Mouse (Mus musculus): ENCODE measurements at regions not wholly inside any gene's neighbourhood (a gene's known extent, or its start where the extent isn't known, plus 50 kb on each side); places are given as distances from the start of the nearest gene placed in this dataset.
A peak's percentile ranks its signal among the peaks of the same experiment; 100 is the strongest.

DNA sequence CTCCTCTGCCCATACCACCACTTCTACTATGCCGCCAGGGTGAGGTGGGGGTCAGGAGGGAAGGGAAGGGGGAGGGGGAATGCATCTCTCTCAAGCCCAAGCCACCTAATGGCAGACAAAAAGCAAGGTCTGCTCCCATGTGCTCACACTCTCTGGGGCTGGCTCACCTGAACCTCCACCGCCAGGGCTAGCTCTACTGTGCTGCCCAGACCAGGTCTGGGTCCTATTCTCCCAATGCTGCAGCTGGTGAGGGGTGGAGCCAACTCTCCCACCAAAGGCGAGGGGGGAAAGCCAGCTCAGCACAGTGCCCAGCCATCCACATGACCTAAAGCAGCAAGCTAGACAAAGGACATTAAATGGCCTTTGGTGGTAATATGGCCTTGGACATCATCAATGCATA is 158.6 kb downstream of the Chic2 start:
- DNase-seq (ENCODE audit: extremely low spot score): no peak

DNA sequence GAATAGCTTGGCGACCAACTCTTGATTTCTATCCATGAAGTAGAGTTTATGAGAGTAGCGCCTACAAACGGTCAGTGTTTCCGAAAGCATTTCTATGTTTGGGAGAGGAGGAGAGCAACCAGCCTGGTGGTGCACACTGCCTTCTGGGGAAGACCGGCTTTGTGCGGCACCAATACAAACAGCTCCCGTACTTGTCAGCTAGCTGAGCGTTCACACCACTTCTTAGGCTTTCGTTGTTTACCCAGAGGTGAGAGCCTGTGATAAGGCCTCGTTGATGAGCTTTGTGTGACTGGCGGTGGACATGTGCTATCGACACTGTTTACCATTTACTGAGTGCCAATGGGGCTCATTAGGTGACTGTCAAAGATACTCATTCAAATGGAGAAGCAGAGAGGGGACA is 162.0 kb downstream of the Chic2 start:
- no peak for DNase-seq (ENCODE audit: extremely low spot score)

DNA sequence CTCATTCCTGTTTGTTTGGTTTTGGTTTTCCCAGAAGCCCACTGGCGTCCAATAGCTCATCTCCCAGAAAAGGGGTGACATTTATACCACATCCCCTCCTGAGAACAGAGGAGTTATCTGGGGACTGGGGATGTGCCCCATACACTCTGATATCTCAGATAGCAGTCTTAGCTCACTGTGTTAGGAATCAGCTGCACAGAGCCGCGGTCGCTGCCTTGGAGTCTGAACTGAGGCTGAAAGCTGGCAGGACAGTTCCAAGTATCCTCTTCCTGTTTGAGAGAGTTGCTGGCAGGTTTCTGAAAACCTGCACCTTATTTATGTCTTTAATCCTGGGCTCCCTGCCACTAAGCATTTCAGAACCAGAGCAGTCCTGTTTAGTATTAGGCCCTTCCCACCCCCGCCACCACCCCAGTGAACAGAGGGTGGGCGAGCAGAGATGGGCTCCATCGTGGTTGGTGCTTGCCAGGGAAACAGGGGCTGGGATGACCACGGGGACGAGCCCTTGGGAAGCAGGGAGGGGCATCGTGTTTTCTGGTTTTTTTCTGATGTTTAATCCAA is 163.8 kb downstream of the Chic2 start:
- no peak for DNase-seq (ENCODE audit: extremely low spot score)

DNA sequence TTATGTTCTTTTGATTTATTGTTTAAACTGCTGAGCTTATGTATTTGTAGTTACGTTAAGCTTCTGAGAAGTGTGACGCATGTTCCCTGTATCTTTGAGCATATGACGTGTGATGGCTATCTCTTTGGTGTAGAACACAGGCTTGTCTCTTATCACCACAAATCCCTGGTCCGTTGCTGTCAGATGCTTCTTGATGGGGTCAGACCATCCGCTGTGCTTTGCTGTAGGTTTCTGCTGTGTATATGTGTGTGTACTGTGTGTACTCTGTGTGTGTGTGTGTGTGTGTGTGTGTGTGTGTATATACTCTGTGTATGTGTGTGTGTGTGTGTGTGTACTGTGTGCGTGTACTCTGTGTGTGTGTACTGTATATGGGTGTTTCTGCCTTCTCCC is 164.5 kb downstream of the Chic2 start:
- DNase-seq (ENCODE audit: extremely low spot score): no peak

DNA sequence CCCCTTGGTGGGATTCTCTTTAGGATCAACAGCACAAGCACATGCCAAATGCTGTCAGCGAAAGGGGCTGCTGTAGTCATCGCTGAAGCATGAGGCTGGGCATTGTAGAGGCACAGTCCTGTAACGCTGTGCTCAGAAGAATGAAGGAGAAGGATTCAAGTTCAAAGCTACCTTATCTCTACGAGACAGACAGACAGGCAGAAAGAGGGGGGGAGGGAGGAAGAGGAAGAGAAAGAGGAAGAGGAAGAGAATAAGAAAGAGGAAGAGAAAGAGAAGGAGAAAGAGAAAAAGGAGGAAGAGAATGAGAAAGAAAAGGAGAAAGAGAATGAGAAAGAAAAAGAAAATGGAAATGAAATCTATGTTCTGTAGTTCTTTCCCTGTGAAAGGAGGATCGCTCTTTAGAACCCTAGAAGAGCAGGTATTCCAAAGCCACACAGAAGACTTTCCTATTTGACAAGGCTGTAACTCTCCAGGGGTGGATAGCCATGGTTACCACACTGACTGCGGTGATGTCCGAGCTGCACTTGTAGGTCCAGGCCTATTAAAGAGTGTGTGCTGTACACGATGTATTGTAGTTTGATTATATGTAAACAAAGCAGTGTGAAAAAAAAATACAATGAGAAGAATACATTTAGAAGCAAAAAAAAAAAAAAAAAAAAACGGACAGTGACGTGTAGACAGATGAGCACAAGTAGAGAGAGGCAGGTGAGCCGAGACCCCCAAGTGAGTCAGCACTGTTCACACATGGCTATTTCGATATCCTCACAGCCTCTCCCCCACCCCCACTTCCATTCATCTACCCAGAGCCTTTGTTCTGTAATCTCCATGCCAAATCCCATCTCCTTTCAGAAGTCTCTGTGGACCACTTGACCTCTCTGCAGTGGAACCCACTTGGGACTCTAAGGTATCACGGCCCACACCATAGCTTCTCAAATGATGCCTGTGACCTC is 165.2 kb downstream of the Chic2 start:
- no peak for DNase-seq (ENCODE audit: extremely low spot score)

DNA sequence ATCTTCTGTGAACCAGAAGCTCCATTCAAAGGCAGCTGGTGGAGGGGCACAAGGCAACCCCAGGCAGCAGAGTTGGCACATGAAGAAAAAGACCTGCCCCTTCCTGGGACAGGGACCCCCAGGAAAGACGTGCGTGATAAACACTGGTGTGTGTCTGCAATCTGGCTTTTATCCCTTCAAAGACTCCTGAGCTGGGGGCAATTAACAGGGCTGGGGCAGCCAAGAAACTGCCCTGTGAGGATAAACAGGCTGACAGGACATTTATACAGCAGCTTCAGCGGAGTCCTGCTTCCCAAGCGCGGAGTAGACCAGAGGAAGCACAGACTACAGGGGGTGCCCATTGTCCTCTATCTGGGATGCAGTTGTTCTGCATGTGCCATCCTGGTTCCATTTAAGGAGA is 167.0 kb downstream of the Chic2 start:
- DNase-seq (ENCODE audit: extremely low spot score): no peak

DNA sequence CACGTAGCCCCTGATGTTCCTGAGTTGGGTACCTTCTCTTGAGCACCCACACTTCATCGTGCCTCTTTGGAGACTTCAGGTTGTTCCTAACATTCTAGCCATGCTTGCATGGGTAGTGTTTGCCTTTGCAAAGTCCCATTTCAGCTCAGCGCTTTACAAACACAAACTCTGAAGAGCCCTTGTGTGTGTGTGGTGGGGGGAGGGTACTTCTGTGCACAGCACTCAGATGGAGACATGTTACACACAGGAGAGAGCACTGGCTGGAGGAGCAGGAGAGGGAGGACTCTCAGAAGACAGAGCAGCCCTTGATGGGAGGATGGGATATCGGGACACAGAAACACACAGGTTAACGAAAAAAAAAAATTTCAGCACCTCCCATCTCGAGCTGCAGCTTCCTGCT is 167.4 kb downstream of the Chic2 start:
- no peak for DNase-seq (ENCODE audit: extremely low spot score)

DNA sequence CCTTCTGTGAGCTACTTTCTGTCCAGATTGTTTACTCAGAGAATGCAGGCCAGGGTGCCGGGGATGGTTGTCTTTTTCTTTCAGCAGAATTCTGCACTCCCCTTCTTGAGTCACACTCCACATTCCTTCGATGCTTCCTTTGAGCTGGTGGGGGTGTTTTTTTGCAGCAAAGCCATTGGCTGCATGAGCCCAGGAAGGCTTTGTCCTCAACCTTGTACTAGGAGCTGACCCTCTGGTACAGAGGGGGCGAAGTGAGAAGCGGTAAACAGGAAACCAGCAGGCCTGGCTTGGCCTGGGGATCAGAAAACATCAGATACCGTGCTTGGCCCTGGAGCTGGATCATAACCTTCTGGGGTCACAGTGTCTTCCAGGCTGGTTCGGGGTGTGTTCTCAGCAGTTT is 169.9 kb downstream of the Chic2 start:
- peak; percentile 50 for DNase-seq (ENCODE audit: extremely low spot score)

DNA sequence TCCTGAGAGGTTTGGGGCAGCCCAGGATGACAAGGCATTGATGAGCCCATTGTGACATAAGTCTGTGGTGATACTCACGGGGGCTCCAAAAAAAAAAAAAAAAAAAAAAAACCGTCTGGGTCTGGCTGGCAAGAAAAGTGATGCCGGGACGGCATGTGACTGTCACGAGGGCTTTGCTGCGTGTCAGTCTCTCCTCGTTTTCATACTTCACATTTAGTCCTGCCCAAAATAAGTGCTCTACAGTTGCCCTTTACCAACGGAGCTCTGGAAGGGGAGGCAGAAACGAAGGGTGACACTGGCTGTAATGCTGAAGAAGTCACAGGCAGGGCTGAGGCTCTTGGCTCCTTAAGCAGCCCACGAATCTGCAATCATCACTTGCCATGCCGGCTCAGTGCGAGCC is 167.9 kb upstream of the Lnx1 start:
- no peak for DNase-seq (ENCODE audit: extremely low spot score)

DNA sequence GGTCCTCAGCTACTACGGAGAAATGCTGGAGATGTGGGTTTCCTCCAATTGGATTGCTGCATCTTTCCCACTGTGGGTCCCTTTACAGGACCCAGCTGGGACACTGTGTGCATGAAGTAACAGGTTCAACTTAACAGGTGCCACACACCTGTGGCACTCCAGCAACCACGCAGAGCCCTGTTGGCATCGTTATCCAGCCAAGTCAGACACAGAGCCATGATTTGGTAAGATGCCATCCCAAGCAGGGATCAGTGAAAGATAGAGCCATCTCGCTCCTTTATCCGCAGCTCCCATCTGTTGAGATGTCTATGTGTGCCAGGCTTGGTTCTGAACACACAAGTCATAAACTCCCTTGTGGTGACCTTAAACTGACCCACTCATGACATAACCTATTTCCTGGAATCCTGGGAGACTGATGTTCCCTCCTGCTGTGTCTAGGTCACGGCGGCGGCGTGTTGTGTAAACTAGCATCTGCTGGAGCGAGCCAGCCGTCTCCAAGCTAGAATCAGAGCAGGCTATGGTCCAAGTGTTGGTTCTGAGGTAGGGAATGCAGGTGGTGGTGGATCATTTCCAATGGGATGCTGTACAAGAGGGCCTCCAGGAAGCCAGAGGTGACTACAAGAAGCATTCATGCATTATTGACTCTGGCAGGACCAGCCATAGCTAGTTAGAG is 164.5 kb upstream of the Lnx1 start:
- DNase-seq (ENCODE audit: extremely low spot score): no peak

DNA sequence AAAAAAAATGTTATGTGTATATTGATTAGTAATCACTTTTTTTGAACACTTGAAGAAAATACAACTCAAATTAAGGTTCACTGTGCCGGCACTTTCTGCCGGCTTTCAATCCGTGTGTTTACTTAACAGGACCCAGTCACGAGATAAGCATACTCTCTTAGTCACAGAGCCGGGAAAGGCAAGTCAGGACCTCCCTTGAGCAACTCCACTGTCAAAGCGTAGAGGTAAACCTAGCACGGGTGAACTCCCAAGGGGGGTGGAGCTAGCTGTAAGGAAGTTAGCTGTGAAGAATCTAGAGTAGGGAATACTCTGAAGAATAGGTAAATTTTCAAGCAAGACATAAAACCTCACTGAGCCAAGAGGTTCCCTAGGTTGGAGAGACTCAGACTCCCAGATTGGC is 164.0 kb upstream of the Lnx1 start:
- no peak for DNase-seq (ENCODE audit: extremely low spot score)

DNA sequence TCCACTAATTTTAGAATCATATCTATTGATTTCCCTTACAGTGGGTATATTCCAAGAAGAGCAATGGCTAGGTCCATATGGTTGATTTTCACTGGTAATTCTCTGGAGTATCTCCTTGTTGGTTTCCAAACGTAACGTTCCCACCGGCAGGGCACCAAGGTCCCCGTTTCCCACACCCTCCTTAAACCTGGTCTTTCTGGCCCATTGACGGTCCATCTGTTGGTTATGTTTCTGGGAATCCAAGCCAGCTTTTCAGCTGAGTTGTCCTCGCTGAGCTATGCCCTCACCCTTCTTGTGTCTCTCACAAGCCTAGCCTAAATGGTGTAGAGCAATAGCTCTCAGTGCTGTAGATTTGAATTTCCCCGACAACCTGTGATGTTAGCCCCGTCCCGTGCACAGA is 162.7 kb upstream of the Lnx1 start:
- no peak for DNase-seq (ENCODE audit: extremely low spot score)

DNA sequence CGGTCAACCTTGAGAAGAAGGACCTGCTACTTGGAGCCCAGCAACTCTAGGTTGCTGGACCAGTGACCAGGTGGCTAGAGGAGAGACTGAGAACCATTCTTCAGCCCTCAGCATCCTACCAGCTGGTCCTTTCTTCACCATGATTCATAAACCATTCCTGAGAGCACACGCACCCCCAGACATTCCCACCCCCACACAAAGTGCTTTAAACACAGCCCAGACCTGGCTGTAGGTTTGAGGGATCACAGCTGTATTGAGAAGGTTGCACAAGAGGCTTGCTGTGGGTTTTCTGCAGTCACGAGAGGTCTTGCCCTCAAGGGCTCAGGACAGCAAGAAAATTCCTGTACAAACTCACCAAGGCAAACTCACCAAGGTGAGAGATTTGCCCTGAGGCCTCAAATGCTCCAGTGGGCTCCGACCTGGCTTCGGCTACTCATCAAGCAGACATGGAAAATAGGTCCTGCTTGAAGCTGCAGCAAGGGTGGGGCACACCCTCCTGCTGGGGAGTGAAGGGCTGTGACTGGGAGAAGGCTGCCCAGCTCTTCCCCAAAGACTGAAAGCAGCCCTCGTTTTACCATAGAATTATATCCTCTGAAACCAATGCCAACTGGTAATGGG is 161.9 kb upstream of the Lnx1 start:
- DNase-seq (ENCODE audit: extremely low spot score): no peak

DNA sequence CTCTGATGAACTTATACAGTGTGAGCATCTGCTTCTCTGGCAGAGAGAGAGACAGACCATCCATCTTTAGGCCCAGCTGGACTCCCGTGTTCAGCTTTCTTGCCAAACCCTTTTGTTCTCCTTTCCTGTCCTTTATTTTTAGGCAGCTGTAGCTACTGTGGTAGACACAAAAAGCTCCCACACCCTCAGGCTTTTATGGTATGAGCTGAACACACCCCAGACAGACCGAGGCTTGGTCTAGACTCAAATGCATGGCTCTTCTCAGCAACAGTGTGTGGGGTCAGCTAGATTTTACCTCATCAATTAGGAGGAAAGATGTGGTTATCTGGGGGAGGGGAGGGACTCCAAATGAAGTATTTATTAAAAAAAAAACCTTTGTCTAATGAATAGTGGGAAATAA is 158.6 kb upstream of the Lnx1 start:
- DNase-seq (ENCODE audit: extremely low spot score): no peak

DNA sequence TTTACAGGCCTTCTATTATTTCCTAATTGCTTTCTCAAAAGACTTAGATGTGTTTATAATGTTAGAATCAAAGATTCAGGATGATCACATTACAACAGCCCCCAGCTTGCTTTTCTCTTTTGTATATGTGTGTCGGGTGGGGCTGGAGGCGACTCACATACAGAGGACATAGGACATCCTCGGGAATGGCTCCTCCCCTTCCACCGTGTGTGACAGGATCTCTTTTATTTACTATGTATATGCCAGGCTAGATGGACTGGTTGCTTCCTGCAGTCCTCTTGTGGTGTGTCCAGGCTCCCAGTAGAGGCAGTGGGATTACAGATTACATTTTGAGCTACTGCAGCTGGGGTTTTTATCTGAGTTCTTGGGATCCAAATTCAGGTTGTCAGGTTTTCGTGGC is 155.1 kb upstream of the Lnx1 start:
- no peak for DNase-seq (ENCODE audit: extremely low spot score)

DNA sequence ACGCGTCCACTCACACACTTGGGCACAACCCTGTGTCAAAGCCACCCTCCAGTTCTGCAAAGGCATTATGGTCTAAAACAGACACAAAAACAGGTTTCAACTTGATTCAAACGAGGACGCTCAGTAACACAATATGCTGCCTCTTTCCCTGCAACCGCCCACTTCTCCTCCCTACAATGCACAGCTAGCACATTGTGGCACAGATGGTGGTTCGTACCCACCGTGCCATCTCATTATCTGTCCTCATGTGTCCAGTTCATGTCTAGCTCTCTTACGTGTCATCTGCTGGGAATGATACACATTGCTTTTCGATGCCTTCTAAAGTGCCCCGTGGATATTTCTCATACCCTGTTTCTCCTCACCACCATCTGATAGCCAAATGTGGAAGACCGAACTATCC is 154.4 kb upstream of the Lnx1 start:
- no peak for DNase-seq (ENCODE audit: extremely low spot score)

DNA sequence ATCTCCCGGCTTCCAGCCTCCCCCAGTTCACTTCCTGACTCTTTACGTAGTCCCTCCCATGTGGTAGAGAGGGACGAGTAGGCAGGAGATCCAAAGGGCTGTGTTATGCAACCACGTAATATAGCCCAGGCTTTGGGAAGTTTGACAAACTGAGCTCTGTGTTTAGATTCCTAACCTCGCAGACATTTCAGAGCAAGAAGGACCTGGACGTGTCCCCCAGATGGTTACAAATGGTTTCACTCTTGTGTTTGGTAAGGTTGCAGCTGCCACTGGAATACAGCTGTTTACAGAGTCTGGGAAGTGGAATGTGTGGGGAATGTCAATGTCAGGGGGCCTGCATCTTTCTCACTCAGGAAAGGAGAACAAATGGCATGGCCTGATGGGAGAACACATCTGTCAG is 145.1 kb upstream of the Lnx1 start:
- DNase-seq (ENCODE audit: extremely low spot score): no peak

DNA sequence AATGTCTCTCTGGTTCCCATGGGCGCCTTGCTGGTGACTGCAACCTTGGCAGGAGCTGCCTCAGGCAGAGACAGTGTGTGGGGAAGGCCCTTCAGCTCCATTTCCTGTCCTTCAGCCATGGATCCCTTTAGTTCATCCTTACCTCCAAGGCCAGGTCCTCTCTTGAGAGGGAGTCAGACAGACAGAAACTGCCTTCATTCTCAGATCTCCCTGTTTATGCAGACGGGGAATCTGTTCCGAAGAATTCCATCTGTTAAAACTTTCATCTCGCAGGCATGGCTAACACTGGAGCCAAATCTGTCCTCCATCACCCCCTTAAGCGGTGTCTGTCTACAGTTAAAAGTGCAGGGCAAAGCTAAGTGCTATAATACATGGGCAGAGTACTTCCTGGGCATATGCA is 144.0 kb upstream of the Lnx1 start:
- no peak for DNase-seq (ENCODE audit: extremely low spot score)

DNA sequence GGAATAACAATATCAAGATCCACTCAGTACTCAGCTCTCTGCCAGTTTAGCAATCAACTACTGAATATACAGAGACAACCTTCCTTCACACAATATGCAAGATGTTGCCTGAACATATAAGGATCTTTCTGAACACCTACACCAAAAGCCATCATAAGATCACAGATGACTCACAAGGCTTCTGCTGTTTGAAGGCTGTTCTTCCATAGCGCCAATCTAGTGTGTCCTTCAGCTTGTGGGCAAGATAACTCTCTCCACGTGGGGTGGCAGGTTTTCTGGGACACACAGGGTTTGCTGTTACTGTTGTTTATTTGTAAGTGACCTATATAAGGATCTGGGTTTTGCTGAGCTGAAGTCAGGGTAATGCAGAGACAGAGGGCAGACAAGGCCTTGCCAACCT is 131.7 kb upstream of the Lnx1 start:
- no peak for DNase-seq (ENCODE audit: extremely low spot score)

DNA sequence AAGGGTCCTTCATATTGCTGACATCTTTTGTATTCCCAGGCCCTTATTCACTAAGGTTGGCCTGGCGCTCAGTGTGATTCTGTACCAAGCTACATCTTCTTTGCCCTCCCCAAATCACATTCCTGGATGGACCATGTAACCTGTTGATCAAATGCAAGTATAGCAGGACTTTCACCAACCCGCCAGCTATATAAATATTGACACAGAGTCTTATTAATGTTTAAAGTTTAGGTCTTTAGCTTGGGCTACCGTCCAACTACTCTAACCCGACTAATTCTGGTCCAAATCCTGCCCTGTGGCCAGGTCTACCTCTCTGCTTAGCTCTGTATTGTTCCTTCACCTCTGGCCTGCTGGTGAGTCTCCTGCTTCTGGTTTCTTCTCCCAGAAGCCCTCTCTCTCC is 131.2 kb upstream of the Lnx1 start:
- DNase-seq (ENCODE audit: extremely low spot score): no peak

DNA sequence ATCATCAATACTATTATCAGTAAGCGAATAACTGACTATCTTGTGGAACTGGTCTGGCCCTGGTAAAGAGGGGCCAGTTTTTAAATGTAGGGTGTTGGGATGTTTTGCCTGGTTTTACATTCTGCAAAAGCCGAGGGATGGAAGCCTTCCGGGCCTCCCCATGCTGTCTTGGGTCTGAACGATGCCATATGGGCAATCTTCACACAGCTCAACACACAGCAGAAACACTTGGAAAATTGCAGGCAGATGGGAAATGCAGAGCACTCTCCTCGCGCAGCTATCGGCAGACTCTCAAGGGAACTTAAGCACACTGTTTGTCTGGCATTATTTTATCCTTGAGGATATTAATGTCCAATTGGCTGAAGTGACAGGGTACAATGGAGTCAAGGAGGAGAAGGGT is 129.3 kb upstream of the Lnx1 start:
- DNase-seq (ENCODE audit: extremely low spot score): no peak

DNA sequence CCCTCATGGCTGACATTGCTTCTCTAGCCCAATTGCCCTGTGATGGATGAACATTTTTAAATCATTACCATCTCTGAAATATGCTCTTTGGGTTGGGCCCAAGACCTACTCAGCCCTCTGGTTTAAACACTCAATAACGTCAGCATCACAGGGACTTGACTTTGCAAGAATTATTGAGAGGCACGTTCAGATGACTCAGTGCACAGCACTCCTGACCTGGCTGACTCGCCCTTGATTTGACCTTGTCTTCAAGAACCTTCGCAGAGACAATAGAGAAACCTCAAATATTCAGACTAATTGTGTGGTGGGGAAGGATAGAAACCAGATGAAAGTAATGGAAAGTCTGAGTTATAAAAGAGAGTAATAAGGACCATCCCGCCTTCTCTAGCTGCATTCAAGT is 127.9 kb upstream of the Lnx1 start:
- no peak for DNase-seq (ENCODE audit: extremely low spot score)

DNA sequence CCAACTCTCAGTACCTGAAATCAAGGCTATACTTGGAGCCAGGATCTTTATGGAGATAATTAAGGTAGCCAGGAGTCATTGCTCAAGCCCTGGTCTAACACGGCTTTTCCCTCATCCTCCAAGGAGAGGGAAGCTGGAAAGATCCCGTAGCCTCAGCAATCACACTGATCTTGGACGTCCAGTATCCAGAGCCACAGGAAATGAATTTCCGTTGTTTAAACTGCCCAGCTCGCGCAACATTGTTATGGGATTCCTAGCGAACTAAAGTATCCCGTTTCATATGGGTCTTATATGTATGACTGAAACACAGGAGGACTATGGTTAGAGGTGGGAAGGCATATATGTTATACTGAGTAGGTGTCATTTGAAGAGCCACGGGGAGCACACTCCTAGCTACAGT is 126.3 kb upstream of the Lnx1 start:
- no peak for DNase-seq (ENCODE audit: extremely low spot score)

All from embryo, embryonic 9.5 days (tissue).